Mouse (Mus musculus) forebrain, embryonic 15.5 days (tissue): ENCODE results near the gene Sesn2. TPM values are rescaled to one million over a fixed set of nuclear protein-coding genes. Genes with fewer than 3 reads are reported as not detected.

Source experiments
- polyA plus RNA-seq: library from polyadenylated mRNA; unstranded; fragments of >200 nt; fragmentation: Nextera tagmentation; extraction: Ambion mirVana; gene quantifications from 2 replicates; pipeline ENCODE4 v1.2.1, GENCODE M21; 2015

Sesn2 gene
- polyA plus RNA-seq, 1 experiment from 2014 or later, result 6.3 TPM

Other genes starting within 250 kb of the Sesn2 start
- 50.8 and 53.3 TPM in 2 replicates for gene Gmeb1, start 248.9 kb downstream of the Sesn2 start, polyA plus RNA-seq
- gene Taf12, start 236.1 kb downstream of the Sesn2 start, polyA plus RNA-seq, result 44.6 and 50.5 TPM in 2 replicates
- 0.60 and 1.0 TPM in 2 replicates for gene Rab42, start 207.1 kb downstream of the Sesn2 start, polyA plus RNA-seq
- gene Trnau1ap, start 181.0 kb downstream of the Sesn2 start, polyA plus RNA-seq, result 86.3 and 92.3 TPM in 2 replicates
- 53.3 and 55.1 TPM in 2 replicates for gene Rcc1, start 156.9 kb downstream of the Sesn2 start, polyA plus RNA-seq
- gene Phactr4, start 88.0 kb downstream of the Sesn2 start, polyA plus RNA-seq, result 11.5 and 12.6 TPM in 2 replicates
- gene Med18, start 46.6 kb downstream of the Sesn2 start, polyA plus RNA-seq, result 20.8 and 21.3 TPM in 2 replicates
- 1,097 and 1,228 TPM in 2 replicates for gene Atpif1, start 23.2 kb upstream of the Sesn2 start, polyA plus RNA-seq
- gene Dnajc8, start 25.0 kb upstream of the Sesn2 start, polyA plus RNA-seq, result 146 and 150 TPM in 2 replicates
- 0.26 and 0.39 TPM in 2 replicates for gene Ptafr, start 53.6 kb upstream of the Sesn2 start, polyA plus RNA-seq
- gene Eya3, start 128.5 kb upstream of the Sesn2 start, polyA plus RNA-seq, result 17.8 and 19.7 TPM in 2 replicates
- gene Xkr8, start 222.0 kb upstream of the Sesn2 start, polyA plus RNA-seq, result 3.4 and 3.6 TPM in 2 replicates
- gene Smpdl3b, start 246.8 kb upstream of the Sesn2 start, polyA plus RNA-seq, result 1.3 and 1.4 TPM in 2 replicates